Mouse (Mus musculus) thymus, adult 18-20 months (tissue): ENCODE data around the gene Pak1.

Source experiments
- DNase-seq, 2 experiments: peaks; one replicate each; pipeline ENCODE4 v3.0.0; 2022; ENCODE audit warnings: mixed read lengths in 2 of 2

Pak1 gene

GRCm38 (mm10) chr7:97863512-97863911 is 75.2 kb downstream of the Pak1 start:
- no peak for DNase-seq

GRCm38 (mm10) chr7:97864531-97864930 is 76.2 kb downstream of the Pak1 start:
- DNase-seq: no peak

GRCm38 (mm10) chr7:97867866-97868265 is 79.5 kb downstream of the Pak1 start:
- no peak for DNase-seq

- no peak for DNase-seq
Measured at GRCm38 (mm10) chr7:97868766-97869165, 80.4 kb downstream of the Pak1 start.

- DNase-seq: no peak
Measured at GRCm38 (mm10) chr7:97872396-97872795, 84.1 kb downstream of the Pak1 start.

GRCm38 (mm10) chr7:97873317-97873716 is 85.0 kb downstream of the Pak1 start:
- no peak for DNase-seq

GRCm38 (mm10) chr7:97877846-97878538 is 89.7 kb downstream of the Pak1 start:
- peak; percentile 41 to 59 for DNase-seq

- DNase-seq: no peak
Measured at GRCm38 (mm10) chr7:97911646-97912045, 123.3 kb downstream of the Pak1 start.

- no peak for DNase-seq
Measured at GRCm38 (mm10) chr7:97914833-97915516, 126.6 kb downstream of the Pak1 start.

GRCm38 (mm10) chr7:97919742-97920141 is 131.4 kb downstream of the Pak1 start, which contains the start of gene Gdpd4:
Gene Gdpd4 (plus strand): TSS chr7:97919955.
- no peak for DNase-seq

- DNase-seq: no peak
Measured at GRCm38 (mm10) chr7:97925819-97926218, 137.5 kb downstream of the Pak1 start.

- DNase-seq: no peak
Measured at GRCm38 (mm10) chr7:97926978-97927377, 138.6 kb downstream of the Pak1 start.

- no peak for DNase-seq
Measured at GRCm38 (mm10) chr7:97944485-97944884, 156.1 kb downstream of the Pak1 start.
